Mouse (Mus musculus): ENCODE measurements around the gene Bricd5. TPM values are rescaled to one million over a fixed set of nuclear protein-coding genes. Genes with fewer than 3 reads are reported as not detected.

Gene Bricd5
- total and polyA plus RNA-seq, 2 experiments from 2014 or later = not detected

GRCm38 (mm10) chr17:24442107-24442506 is 31.6 kb upstream of the Bricd5 start:
- Histone ChIP-seq H3K4me1 (ENCODE audit: control insufficient read depth, insufficient read depth) (no peaks in the 10 kb centered on the region), H3K9me3 (replicated peaks; ENCODE audit: control insufficient read depth, low read length) (no peaks in the 10 kb centered on the region), H3K4me3 (ENCODE audit: low read depth, low read length) (no peak overlapping the region), H3K9ac (replicated peaks; ENCODE audit: low read depth, low read length) (no peak overlapping the region), H3K4me2 (ENCODE audit: low read depth, low read length) (no peak overlapping the region), H3K27me3 (ENCODE audit: control insufficient read depth, insufficient read depth, low read length) (no peaks in the 10 kb centered on the region), H3K27ac (ENCODE audit: low read depth) (no peak overlapping the region), H3K36me3 (replicated peaks; ENCODE audit: control insufficient read depth, insufficient read depth, low read length) (peaks cover 88% of the 10 kb centered on the region)
- TF ChIP-seq CTCF (IDR thresholded peaks at IDR 0.05; ENCODE audit: low read depth) = no peak
- no peak for TF ChIP-seq EP300 (IDR thresholded peaks at IDR 0.05; ENCODE audit: low read depth)
- WGBS = 87% methylated on average over 14 of the region's 14 CpGs
- DNase-seq (ENCODE audit: low spot score) (no peak), ATAC-seq (ENCODE audit: insufficient read depth, low read depth) (no peak)

- 64% methylated on average over 7 of the region's 7 CpGs for WGBS
- Histone ChIP-seq H3K9ac (replicated peaks; ENCODE audit: low read depth, low read length) (no peak within 1 kb of the TSS), H3K4me2 (ENCODE audit: low read depth, low read length) (no peak within 1 kb of the TSS), H3K9me3 (replicated peaks; ENCODE audit: control insufficient read depth, low read length) (no peaks in the 10 kb centered on the region), H3K36me3 (replicated peaks; ENCODE audit: control insufficient read depth, insufficient read depth, low read length) (peaks cover 88% of the 10 kb centered on the region), H3K27ac (ENCODE audit: low read depth) (no peak within 1 kb of the TSS), H3K4me3 (ENCODE audit: low read depth, low read length) (no peak within 1 kb of the TSS), H3K4me1 (ENCODE audit: control insufficient read depth, insufficient read depth) (no peaks in the 10 kb centered on the region), H3K27me3 (ENCODE audit: control insufficient read depth, insufficient read depth, low read length) (no peaks in the 10 kb centered on the region)
- TF ChIP-seq EP300 (IDR thresholded peaks at IDR 0.05; ENCODE audit: low read depth) (no peak), CTCF (IDR thresholded peaks at IDR 0.05; ENCODE audit: low read depth) (no peak)
- ATAC-seq (ENCODE audit: insufficient read depth, low read depth) (no peak), DNase-seq (ENCODE audit: low spot score) (no peak)
Measured at GRCm38 (mm10) chr17:24442632-24443155, 31.0 kb upstream of the Bricd5 start, which contains the start of gene Dnase1l2. Dnase1l2 (minus strand) TSS chr17:24443105.

- no peak overlapping the region for H3K4me2 ChIP-seq (ENCODE audit: low read depth, low read length)
- no peak overlapping the region for H3K27ac ChIP-seq (ENCODE audit: low read depth)
- TF ChIP-seq CTCF (IDR thresholded peaks at IDR 0.05; ENCODE audit: low read depth) (no peak), EP300 (IDR thresholded peaks at IDR 0.05; ENCODE audit: low read depth) (no peak)
- ATAC-seq (ENCODE audit: insufficient read depth, low read depth) = no peak
- H3K36me3 ChIP-seq (replicated peaks; ENCODE audit: control insufficient read depth, insufficient read depth, low read length) = peaks cover 88% of the 10 kb centered on the region
- H3K27me3 ChIP-seq (ENCODE audit: control insufficient read depth, insufficient read depth, low read length) = no peaks in the 10 kb centered on the region
- DNase-seq (ENCODE audit: low spot score) = no peak
- no peaks in the 10 kb centered on the region for H3K4me1 ChIP-seq (ENCODE audit: control insufficient read depth, insufficient read depth)
- no peak overlapping the region for H3K4me3 ChIP-seq (ENCODE audit: low read depth, low read length)
- H3K9me3 ChIP-seq (replicated peaks; ENCODE audit: control insufficient read depth, low read length) = no peaks in the 10 kb centered on the region
- 65% methylated on average over 4 of the region's 4 CpGs for WGBS
- H3K9ac ChIP-seq (replicated peaks; ENCODE audit: low read depth, low read length) = no peak overlapping the region
Measured at GRCm38 (mm10) chr17:24443409-24443808, 30.3 kb upstream of the Bricd5 start.

GRCm38 (mm10) chr17:24446590-24446989 is 27.1 kb upstream of the Bricd5 start:
- Histone ChIP-seq H3K27ac (ENCODE audit: low read depth) (no peak overlapping the region), H3K4me1 (ENCODE audit: control insufficient read depth, insufficient read depth) (no peaks in the 10 kb centered on the region), H3K9me3 (replicated peaks; ENCODE audit: control insufficient read depth, low read length) (no peaks in the 10 kb centered on the region), H3K36me3 (replicated peaks; ENCODE audit: control insufficient read depth, insufficient read depth, low read length) (peaks cover 87% of the 10 kb centered on the region), H3K4me3 (ENCODE audit: low read depth, low read length) (no peak overlapping the region), H3K27me3 (ENCODE audit: control insufficient read depth, insufficient read depth, low read length) (no peaks in the 10 kb centered on the region), H3K9ac (replicated peaks; ENCODE audit: low read depth, low read length) (no peak overlapping the region), H3K4me2 (ENCODE audit: low read depth, low read length) (no peak overlapping the region)
- ATAC-seq (ENCODE audit: insufficient read depth, low read depth) (no peak), DNase-seq (ENCODE audit: low spot score) (no peak)
- TF ChIP-seq CTCF (IDR thresholded peaks at IDR 0.05; ENCODE audit: low read depth) (no peak), EP300 (IDR thresholded peaks at IDR 0.05; ENCODE audit: low read depth) (no peak)
- 90% methylated on average over 8 of the region's 8 CpGs for WGBS

- Histone ChIP-seq H3K4me3 (ENCODE audit: low read depth, low read length) (no peak overlapping the region), H3K36me3 (replicated peaks; ENCODE audit: control insufficient read depth, insufficient read depth, low read length) (peaks cover 69% of the 10 kb centered on the region), H3K27ac (ENCODE audit: low read depth) (no peak overlapping the region), H3K9ac (replicated peaks; ENCODE audit: low read depth, low read length) (no peak overlapping the region), H3K9me3 (replicated peaks; ENCODE audit: control insufficient read depth, low read length) (no peaks in the 10 kb centered on the region), H3K4me2 (ENCODE audit: low read depth, low read length) (no peak overlapping the region), H3K4me1 (ENCODE audit: control insufficient read depth, insufficient read depth) (peaks cover 13% of the 10 kb centered on the region), H3K27me3 (ENCODE audit: control insufficient read depth, insufficient read depth, low read length) (no peaks in the 10 kb centered on the region)
- TF ChIP-seq CTCF (IDR thresholded peaks at IDR 0.05; ENCODE audit: low read depth) (no peak), EP300 (IDR thresholded peaks at IDR 0.05; ENCODE audit: low read depth) (no peak)
- ATAC-seq (ENCODE audit: insufficient read depth, low read depth) (no peak), DNase-seq (ENCODE audit: low spot score) (no peak)
- WGBS = 88% methylated on average over 6 of the region's 6 CpGs
Measured at GRCm38 (mm10) chr17:24449507-24449906, 24.2 kb upstream of the Bricd5 start.

- no peak overlapping the region for H3K4me2 ChIP-seq (ENCODE audit: low read depth, low read length)
- no peak overlapping the region for H3K27ac ChIP-seq (ENCODE audit: low read depth)
- no peak overlapping the region for H3K9ac ChIP-seq (replicated peaks; ENCODE audit: low read depth, low read length)
- H3K4me3 ChIP-seq (ENCODE audit: low read depth, low read length) = no peak overlapping the region
- no peaks in the 10 kb centered on the region for H3K9me3 ChIP-seq (replicated peaks; ENCODE audit: control insufficient read depth, low read length)
- TF ChIP-seq EP300 (IDR thresholded peaks at IDR 0.05; ENCODE audit: low read depth) (no peak), CTCF (IDR thresholded peaks at IDR 0.05; ENCODE audit: low read depth) (no peak)
- no peaks in the 10 kb centered on the region for H3K27me3 ChIP-seq (ENCODE audit: control insufficient read depth, insufficient read depth, low read length)
- DNase-seq (ENCODE audit: low spot score) (no peak), ATAC-seq (ENCODE audit: insufficient read depth, low read depth) (no peak)
- H3K36me3 ChIP-seq (replicated peaks; ENCODE audit: control insufficient read depth, insufficient read depth, low read length) = peaks cover 51% of the 10 kb centered on the region
- WGBS = 91% methylated on average over 6 of the region's 6 CpGs
- peaks cover 18% of the 10 kb centered on the region for H3K4me1 ChIP-seq (ENCODE audit: control insufficient read depth, insufficient read depth)
Measured at GRCm38 (mm10) chr17:24451220-24451619, 22.5 kb upstream of the Bricd5 start.
